Mouse (Mus musculus): ENCODE data around the gene Tsnax. TPM values are rescaled to one million over a fixed set of nuclear protein-coding genes. Genes with fewer than 3 reads are reported as not detected.

Tsnax gene
- polyA plus RNA-seq, 1 experiment from 2014 or later, result 162 TPM

- Histone ChIP-seq H3K4me2 (ENCODE audit: low read length) (no peak overlapping the region), H3K9me3 (ENCODE audit: control insufficient read depth, low read length) (no peaks in the 10 kb centered on the region; the same call in 1 of the 2 replicates), H3K4me3 (replicated peaks; ENCODE audit: low read length) (no peak overlapping the region), H3K9ac (replicated peaks; ENCODE audit: low read depth, low read length) (no peak overlapping the region), H3K4me1 (replicated peaks; ENCODE audit: control insufficient read depth, insufficient read depth, low read length) (no peaks in the 10 kb centered on the region), H3K27me3 (replicated peaks; ENCODE audit: control insufficient read depth, insufficient read depth, low read length) (no peaks in the 10 kb centered on the region), H3K27ac (ENCODE audit: low read length) (no peak overlapping the region), H3K36me3 (ENCODE audit: control insufficient read depth, insufficient read depth) (peaks cover 16% of the 10 kb centered on the region)
- WGBS, result 89% methylated on average over 15 of the region's 15 CpGs
- no peak for ATAC-seq
Measured at GRCm38 (mm10) chr8:125038731-125039130, 25.9 kb downstream of the Tsnax start.

- H3K4me2 ChIP-seq (ENCODE audit: low read length), result no peak overlapping the region
- H3K36me3 ChIP-seq (ENCODE audit: control insufficient read depth, insufficient read depth), result peaks cover 16% of the 10 kb centered on the region
- H3K4me1 ChIP-seq (replicated peaks; ENCODE audit: control insufficient read depth, insufficient read depth, low read length), result no peaks in the 10 kb centered on the region
- WGBS, result 88% methylated on average over 15 of the region's 15 CpGs
- ATAC-seq, result no peak
- H3K27me3 ChIP-seq (replicated peaks; ENCODE audit: control insufficient read depth, insufficient read depth, low read length), result no peaks in the 10 kb centered on the region
- no peak overlapping the region for H3K9ac ChIP-seq (replicated peaks; ENCODE audit: low read depth, low read length)
- H3K9me3 ChIP-seq (ENCODE audit: control insufficient read depth, low read length), result peaks cover 2% of the 10 kb centered on the region; the same call in 1 of the 2 replicates
- H3K4me3 ChIP-seq (replicated peaks; ENCODE audit: low read length), result no peak overlapping the region
- H3K27ac ChIP-seq (ENCODE audit: low read length), result no peak overlapping the region
Measured at GRCm38 (mm10) chr8:125040587-125041375, 28.0 kb downstream of the Tsnax start.

- no peaks in the 10 kb centered on the region for H3K4me1 ChIP-seq (replicated peaks; ENCODE audit: control insufficient read depth, insufficient read depth, low read length)
- H3K27me3 ChIP-seq (replicated peaks; ENCODE audit: control insufficient read depth, insufficient read depth, low read length), result no peaks in the 10 kb centered on the region
- ATAC-seq, result no peak
- H3K9me3 ChIP-seq (ENCODE audit: control insufficient read depth, low read length), result peaks cover 2% of the 10 kb centered on the region; the same call in 1 of the 2 replicates
- no peak overlapping the region for H3K27ac ChIP-seq (ENCODE audit: low read length)
- no peak overlapping the region for H3K9ac ChIP-seq (replicated peaks; ENCODE audit: low read depth, low read length)
- 79% methylated on average over 2 of the region's 2 CpGs for WGBS
- no peak overlapping the region for H3K4me2 ChIP-seq (ENCODE audit: low read length)
- H3K4me3 ChIP-seq (replicated peaks; ENCODE audit: low read length), result no peak overlapping the region
- H3K36me3 ChIP-seq (ENCODE audit: control insufficient read depth, insufficient read depth), result peaks cover 13% of the 10 kb centered on the region
Measured at GRCm38 (mm10) chr8:125041496-125041895, 28.7 kb downstream of the Tsnax start.

GRCm38 (mm10) chr8:125043394-125043793 is 30.6 kb downstream of the Tsnax start:
- Histone ChIP-seq H3K9me3 (ENCODE audit: control insufficient read depth, low read length) (peaks cover 2% of the 10 kb centered on the region; the same call in 1 of the 2 replicates), H3K27me3 (replicated peaks; ENCODE audit: control insufficient read depth, insufficient read depth, low read length) (no peaks in the 10 kb centered on the region), H3K4me1 (replicated peaks; ENCODE audit: control insufficient read depth, insufficient read depth, low read length) (no peaks in the 10 kb centered on the region), H3K36me3 (ENCODE audit: control insufficient read depth, insufficient read depth) (peaks cover 11% of the 10 kb centered on the region), H3K4me3 (replicated peaks; ENCODE audit: low read length) (no peak overlapping the region), H3K27ac (ENCODE audit: low read length) (no peak overlapping the region), H3K9ac (replicated peaks; ENCODE audit: low read depth, low read length) (no peak overlapping the region), H3K4me2 (ENCODE audit: low read length) (no peak overlapping the region)
- no peak for ATAC-seq
- 85% methylated on average over 7 of the region's 7 CpGs for WGBS

- Histone ChIP-seq H3K4me3 (replicated peaks; ENCODE audit: low read length) (no peak overlapping the region), H3K4me1 (replicated peaks; ENCODE audit: control insufficient read depth, insufficient read depth, low read length) (no peaks in the 10 kb centered on the region), H3K9ac (replicated peaks; ENCODE audit: low read depth, low read length) (no peak overlapping the region), H3K9me3 (ENCODE audit: control insufficient read depth, low read length) (peaks cover 2% of the 10 kb centered on the region; the same call in 1 of the 2 replicates), H3K27me3 (replicated peaks; ENCODE audit: control insufficient read depth, insufficient read depth, low read length) (no peaks in the 10 kb centered on the region), H3K27ac (ENCODE audit: low read length) (no peak overlapping the region), H3K36me3 (ENCODE audit: control insufficient read depth, insufficient read depth) (peaks cover 9% of the 10 kb centered on the region), H3K4me2 (ENCODE audit: low read length) (no peak overlapping the region)
- WGBS, result 54% methylated on average over 9 of the region's 9 CpGs
- ATAC-seq, result no peak
Measured at GRCm38 (mm10) chr8:125043935-125044334, 31.1 kb downstream of the Tsnax start.

- WGBS, result 96% methylated on average over 1 of the region's 1 CpGs
- Histone ChIP-seq H3K27me3 (replicated peaks; ENCODE audit: control insufficient read depth, insufficient read depth, low read length) (no peaks in the 10 kb centered on the region), H3K9ac (replicated peaks; ENCODE audit: low read depth, low read length) (no peak overlapping the region), H3K9me3 (ENCODE audit: control insufficient read depth, low read length) (0 out of 2 replicates have a peak, but pooled peaks cover 2% of the 10 kb centered on the region), H3K4me2 (ENCODE audit: low read length) (no peak overlapping the region), H3K27ac (ENCODE audit: low read length) (no peak overlapping the region), H3K4me3 (replicated peaks; ENCODE audit: low read length) (no peak overlapping the region), H3K36me3 (ENCODE audit: control insufficient read depth, insufficient read depth) (no peaks in the 10 kb centered on the region), H3K4me1 (replicated peaks; ENCODE audit: control insufficient read depth, insufficient read depth, low read length) (no peaks in the 10 kb centered on the region)
- ATAC-seq, result no peak
Measured at GRCm38 (mm10) chr8:125045760-125046159, 33.0 kb downstream of the Tsnax start.

- Histone ChIP-seq H3K36me3 (ENCODE audit: control insufficient read depth, insufficient read depth) (no peaks in the 10 kb centered on the region), H3K4me1 (replicated peaks; ENCODE audit: control insufficient read depth, insufficient read depth, low read length) (peaks cover 9% of the 10 kb centered on the region), H3K4me3 (replicated peaks; ENCODE audit: low read length) (no peak overlapping the region), H3K9me3 (ENCODE audit: control insufficient read depth, low read length) (0 out of 2 replicates have a peak, but pooled peaks cover 2% of the 10 kb centered on the region), H3K27me3 (replicated peaks; ENCODE audit: control insufficient read depth, insufficient read depth, low read length) (peaks cover 13% of the 10 kb centered on the region), H3K9ac (replicated peaks; ENCODE audit: low read depth, low read length) (no peak overlapping the region), H3K27ac (ENCODE audit: low read length) (no peak overlapping the region), H3K4me2 (ENCODE audit: low read length) (no peak overlapping the region)
- ATAC-seq, result no peak
- WGBS, result 69% methylated on average over 5 of the region's 5 CpGs
Measured at GRCm38 (mm10) chr8:125049051-125049750, 36.4 kb downstream of the Tsnax start.

GRCm38 (mm10) chr8:125049826-125050225 is 37.0 kb downstream of the Tsnax start:
- no peak overlapping the region for H3K4me2 ChIP-seq (ENCODE audit: low read length)
- no peak overlapping the region for H3K4me3 ChIP-seq (replicated peaks; ENCODE audit: low read length)
- peaks cover 9% of the 10 kb centered on the region for H3K4me1 ChIP-seq (replicated peaks; ENCODE audit: control insufficient read depth, insufficient read depth, low read length)
- WGBS, result 88% methylated on average over 6 of the region's 6 CpGs
- H3K9ac ChIP-seq (replicated peaks; ENCODE audit: low read depth, low read length), result no peak overlapping the region
- H3K27ac ChIP-seq (ENCODE audit: low read length), result no peak overlapping the region
- no peak for ATAC-seq
- no peaks in the 10 kb centered on the region for H3K36me3 ChIP-seq (ENCODE audit: control insufficient read depth, insufficient read depth)
- 0 out of 2 replicates have a peak, but pooled peaks cover 2% of the 10 kb centered on the region for H3K9me3 ChIP-seq (ENCODE audit: control insufficient read depth, low read length)
- peaks cover 15% of the 10 kb centered on the region for H3K27me3 ChIP-seq (replicated peaks; ENCODE audit: control insufficient read depth, insufficient read depth, low read length)

- no peak overlapping the region for H3K9ac ChIP-seq (replicated peaks; ENCODE audit: low read depth, low read length)
- no peaks in the 10 kb centered on the region for H3K9me3 ChIP-seq (ENCODE audit: control insufficient read depth, low read length)
- H3K27ac ChIP-seq (ENCODE audit: low read length), result no peak overlapping the region
- 31% methylated on average over 2 of the region's 2 CpGs for WGBS
- no peaks in the 10 kb centered on the region for H3K36me3 ChIP-seq (ENCODE audit: control insufficient read depth, insufficient read depth)
- peaks cover 9% of the 10 kb centered on the region for H3K4me1 ChIP-seq (replicated peaks; ENCODE audit: control insufficient read depth, insufficient read depth, low read length)
- no peak overlapping the region for H3K4me2 ChIP-seq (ENCODE audit: low read length)
- no peak for ATAC-seq
- no peak overlapping the region for H3K4me3 ChIP-seq (replicated peaks; ENCODE audit: low read length)
- H3K27me3 ChIP-seq (replicated peaks; ENCODE audit: control insufficient read depth, insufficient read depth, low read length), result peaks cover 26% of the 10 kb centered on the region
Measured at GRCm38 (mm10) chr8:125052026-125052425, 39.2 kb downstream of the Tsnax start.

All from forebrain, embryonic 16.5 days (tissue).